Mouse (Mus musculus): ENCODE results near the gene Scn10a.

GRCm38 (mm10) chr9:119604607-119605006, 114.5 kb downstream of the Scn10a start:
- TF ChIP-seq EP300 (IDR thresholded peaks at IDR 0.05; ENCODE audit: low read depth) = no peak
- TF ChIP-seq CTCF (IDR thresholded peaks at IDR 0.05; ENCODE audit: low read depth) = no peak

Measured in heart, postnatal 0 days (tissue).